Mouse (Mus musculus) cerebellum, adult (tissue): Measurements from ENCODE around the gene Dennd6a.

Source experiments
- ATAC-seq: cut with Nextera tagmentation; 2 replicates; pipeline ENCODE4 v1.9.2; 2017; ENCODE audit warnings: mild to moderate bottlenecking, moderate library complexity, mixed read lengths; ENCODE audit not compliant: insufficient number of reproducible peaks, low FRiP score, low TSS enrichment

The Dennd6a gene

GRCm38 (mm10) chr14:26675791-26676190 lies 102.1 kb downstream of the Dennd6a start:
- no peak for ATAC-seq
